Mouse (Mus musculus): ENCODE data around the gene Ddx51.

DNA sequence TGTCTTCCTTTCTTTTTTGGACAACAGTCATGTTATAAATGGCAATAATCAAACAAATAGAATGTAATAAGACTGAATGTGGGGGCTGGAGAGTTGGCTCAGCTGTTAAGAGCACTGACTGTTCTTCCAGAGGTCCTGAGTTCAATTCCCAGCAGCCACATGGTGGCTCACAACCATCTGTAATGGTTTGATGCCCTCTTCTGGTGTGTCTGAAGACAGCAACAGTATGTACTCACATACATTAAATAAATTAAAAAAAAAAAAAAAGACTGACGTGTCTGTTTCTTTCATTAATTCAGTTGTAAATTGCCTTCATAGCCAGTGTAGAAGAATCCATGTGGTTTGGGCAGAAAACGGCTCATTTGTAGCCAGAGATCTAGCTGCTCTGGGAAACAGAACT is 28.9 kb upstream of the Ddx51 start:
- no peak for TF ChIP-seq CTCF (IDR thresholded peaks at IDR 0.05; ENCODE audit: low read depth)
- no peak for TF ChIP-seq EP300 (optimal IDR thresholded peaks at IDR 0.05)

Data from stomach, postnatal 0 days (tissue).